Mouse (Mus musculus): Measurements from ENCODE around the gene Pus1. TPM values are rescaled to one million over a fixed set of nuclear protein-coding genes. Genes with fewer than 3 reads are reported as not detected.
"Not testable (repeated sequence)": the region's sequence is repeated elsewhere in the genome, so short reads cannot be mapped to it uniquely, and the experiment has no call there.

Gene Pus1
- total RNA-seq, 2 experiments from 2014 or later: 14.1 to 15.9 TPM

GRCm38 (mm10) chr5:110781529-110782238, 1.2 kb upstream of the Pus1 start:
- no peak for DNase-seq

GRCm38 (mm10) chr5:110780761-110781528, 486 bp upstream of the Pus1 start:
- no peak for DNase-seq

GRCm38 (mm10) chr5:110779276-110779997, 1.0 kb downstream of the Pus1 start:
- DNase-seq: no peak

- no peak for DNase-seq
These were observed 2.2 kb downstream of the Pus1 start for GRCm38 (mm10) chr5:110778263-110778662.

- no peak for DNase-seq
These were observed 4.3 kb downstream of the Pus1 start for GRCm38 (mm10) chr5:110776141-110776540.

GRCm38 (mm10) chr5:110774511-110774910, 5.9 kb downstream of the Pus1 start:
- no peak for DNase-seq

- not testable (repeated sequence) for DNase-seq
These were observed 7.5 kb downstream of the Pus1 start for GRCm38 (mm10) chr5:110772945-110773344.

- peak; percentile 100 for DNase-seq
These were observed 9.9 kb downstream of the Pus1 start, which contains the start of gene Ep400 for GRCm38 (mm10) chr5:110770448-110771158. TSS of gene Ep400 (minus strand) at chr5:110770717.

GRCm38 (mm10) chr5:110770031-110770445, 10.4 kb downstream of the Pus1 start:
- DNase-seq: no peak

GRCm38 (mm10) chr5:110769272-110769671, 11.2 kb downstream of the Pus1 start:
- no peak for DNase-seq

- DNase-seq: no peak
These were observed 16.6 kb downstream of the Pus1 start for GRCm38 (mm10) chr5:110763890-110764289.

GRCm38 (mm10) chr5:110745021-110745420, 35.4 kb downstream of the Pus1 start:
- no peak for DNase-seq

- DNase-seq: no peak
These were observed 40.8 kb downstream of the Pus1 start for GRCm38 (mm10) chr5:110739496-110740275.

- DNase-seq: no peak
These were observed 44.9 kb downstream of the Pus1 start for GRCm38 (mm10) chr5:110735606-110736005.

- DNase-seq: no peak
These were observed 47.1 kb downstream of the Pus1 start for GRCm38 (mm10) chr5:110733231-110733823.

GRCm38 (mm10) chr5:110731227-110731626, 49.2 kb downstream of the Pus1 start:
- no peak for DNase-seq

GRCm38 (mm10) chr5:110727850-110728249, 52.6 kb downstream of the Pus1 start:
- no peak for DNase-seq
